Mouse (Mus musculus) embryo, embryonic 11 days (tissue): Measurements from ENCODE around the gene Gpr132.

Experiments used
- DNase-seq: peaks from one replicate; pipeline ENCODE4 v3.0.0-alpha.2; 2015

Gene Gpr132

DNA sequence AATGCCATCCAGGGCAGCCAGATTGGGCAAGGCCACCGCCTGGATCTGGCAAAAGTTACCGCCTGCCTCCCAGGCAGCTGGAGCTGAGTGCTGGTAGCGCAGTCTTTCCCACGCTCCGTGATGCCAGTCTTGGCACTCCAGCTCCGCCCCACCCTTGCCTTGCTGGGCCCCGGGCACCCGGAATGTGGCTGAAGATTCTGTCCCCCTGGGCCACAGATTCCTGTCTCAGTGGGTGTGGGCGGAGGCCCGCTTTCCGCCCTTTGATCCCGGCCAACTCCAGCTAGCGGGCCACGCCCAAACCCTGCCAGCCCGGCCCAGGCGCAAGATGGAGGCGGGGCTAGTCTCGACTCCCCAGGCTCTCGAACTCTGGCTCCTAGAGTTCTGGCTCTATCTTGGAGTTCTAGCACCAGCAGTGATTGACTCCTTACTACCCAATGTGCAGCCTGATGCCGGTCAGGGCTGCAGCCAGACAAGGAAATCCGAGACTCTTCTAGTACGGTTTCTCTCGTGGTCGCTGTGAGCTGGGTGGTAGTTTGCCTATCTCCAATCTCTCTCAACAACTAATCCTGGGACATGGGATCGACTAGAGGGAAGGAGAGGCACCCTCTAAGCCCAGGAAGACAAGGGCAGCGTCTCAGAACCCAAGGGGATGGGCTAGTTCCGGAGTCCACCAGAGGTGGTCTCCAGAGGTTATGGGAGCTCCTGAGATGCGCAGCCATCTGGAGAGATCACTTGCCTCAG lies 8.5 kb upstream of the Gpr132 start:
- peak; percentile 62 for DNase-seq

DNA sequence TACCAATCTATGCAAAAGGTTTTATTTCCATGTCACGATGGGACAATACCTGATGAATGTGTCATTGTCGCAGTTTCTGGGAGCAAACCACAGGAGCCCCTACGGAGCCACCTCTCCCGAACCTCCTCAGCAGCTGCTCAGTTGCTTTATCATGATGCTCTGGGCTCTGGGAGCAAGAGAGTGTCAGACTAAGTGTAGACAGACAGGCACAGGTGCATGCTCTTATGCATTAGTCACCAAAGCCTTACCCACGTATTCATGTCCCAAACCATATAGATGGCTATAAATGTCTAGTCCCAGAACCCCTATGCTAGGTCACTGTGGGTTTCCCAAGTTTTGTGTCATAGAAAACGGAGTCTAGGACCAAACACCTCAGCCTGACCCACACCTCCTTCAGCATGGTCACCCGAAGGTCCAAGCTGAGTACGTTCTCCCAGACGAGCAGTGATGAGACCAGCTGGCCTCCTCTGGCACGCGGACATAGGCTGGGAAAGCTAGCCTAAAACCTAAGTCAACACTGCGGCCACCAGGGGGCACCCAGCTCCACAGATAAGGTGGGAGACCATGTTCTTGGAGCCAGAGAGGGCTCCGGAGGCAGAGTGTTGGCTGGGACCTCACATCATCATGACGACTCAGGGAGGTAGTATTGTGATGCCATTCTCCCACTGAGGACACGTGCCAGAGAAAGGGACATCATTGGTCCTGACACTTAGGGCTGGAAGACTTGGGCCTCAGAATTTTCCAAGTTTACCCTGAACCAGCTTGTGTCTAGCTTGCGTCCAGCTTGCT lies 7.4 kb upstream of the Gpr132 start:
- DNase-seq, result peak; percentile 94

DNA sequence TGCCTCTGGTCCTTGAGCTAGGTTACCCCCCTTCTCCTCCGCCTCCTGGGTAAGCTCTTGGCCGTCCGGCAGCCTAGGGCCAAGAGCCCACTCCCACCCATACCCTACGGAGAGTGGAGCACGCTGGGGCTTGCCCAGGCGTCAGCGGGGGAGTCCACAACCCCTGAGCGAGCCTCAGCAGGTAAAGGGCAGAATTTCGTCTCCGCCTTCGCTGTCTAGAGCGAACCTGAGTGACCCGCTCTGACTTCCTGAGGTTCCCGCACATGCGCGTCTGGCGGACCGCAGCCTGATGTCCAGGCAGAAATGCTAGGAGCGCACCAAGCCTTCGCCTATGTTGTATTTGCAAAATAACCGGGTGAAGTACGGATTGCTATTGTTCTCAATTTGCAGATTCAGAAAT lies 6.2 kb upstream of the Gpr132 start:
- DNase-seq, result no peak

DNA sequence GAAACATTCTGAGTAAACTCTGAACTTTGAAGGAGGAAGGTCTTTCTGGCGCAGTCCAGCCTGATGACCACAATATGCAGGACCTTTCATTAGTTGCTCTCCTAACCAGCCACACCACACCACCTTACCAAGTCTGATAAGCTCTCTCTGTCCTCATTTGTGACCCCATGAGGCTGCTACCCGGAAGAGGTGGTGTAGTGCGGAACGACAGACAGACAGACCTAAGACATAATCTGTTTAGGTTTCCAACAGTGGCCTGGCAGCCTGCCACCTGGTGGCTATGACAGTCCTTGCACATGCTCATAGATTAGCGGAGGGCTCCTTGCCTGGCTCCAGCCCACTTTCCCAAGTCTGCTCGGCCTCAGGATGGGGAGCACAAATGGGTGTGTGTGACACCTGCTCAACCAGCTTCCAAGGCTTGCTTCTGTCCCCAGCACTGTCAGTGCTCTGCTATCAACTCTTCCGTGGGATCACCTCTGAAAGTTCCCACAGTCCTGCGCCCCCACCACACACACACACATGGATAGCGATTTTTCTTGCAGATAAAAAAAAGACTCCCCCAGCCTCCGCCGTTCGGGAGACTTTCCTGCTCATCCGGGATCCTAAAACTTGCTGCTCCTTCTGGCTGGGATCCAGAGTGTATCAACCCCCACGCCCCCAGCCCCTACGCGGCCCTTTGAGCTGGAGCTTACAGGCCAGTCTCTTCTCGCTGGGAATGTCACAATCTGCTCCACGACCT lies 5.6 kb upstream of the Gpr132 start:
- peak; percentile 80 for DNase-seq

DNA sequence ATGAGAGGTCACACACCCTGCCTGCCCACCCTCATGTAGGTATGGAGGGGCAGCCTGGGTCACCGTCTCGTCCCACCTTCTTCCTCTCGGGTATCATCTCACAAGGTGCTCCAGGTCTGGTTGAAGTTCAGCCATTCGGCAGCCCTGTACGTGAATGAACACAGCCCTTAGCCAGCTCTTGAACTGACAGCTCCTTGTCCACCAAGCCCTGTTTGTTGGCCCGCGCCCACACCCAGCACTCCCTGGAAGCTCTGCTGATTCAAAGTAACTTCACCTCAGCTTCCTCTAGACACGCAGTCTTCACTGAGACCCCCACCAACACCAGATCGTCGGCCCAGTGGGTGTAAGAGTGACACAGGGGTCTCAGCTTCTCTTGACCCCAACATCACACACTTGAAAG lies 5.0 kb upstream of the Gpr132 start:
- DNase-seq, result no peak

DNA sequence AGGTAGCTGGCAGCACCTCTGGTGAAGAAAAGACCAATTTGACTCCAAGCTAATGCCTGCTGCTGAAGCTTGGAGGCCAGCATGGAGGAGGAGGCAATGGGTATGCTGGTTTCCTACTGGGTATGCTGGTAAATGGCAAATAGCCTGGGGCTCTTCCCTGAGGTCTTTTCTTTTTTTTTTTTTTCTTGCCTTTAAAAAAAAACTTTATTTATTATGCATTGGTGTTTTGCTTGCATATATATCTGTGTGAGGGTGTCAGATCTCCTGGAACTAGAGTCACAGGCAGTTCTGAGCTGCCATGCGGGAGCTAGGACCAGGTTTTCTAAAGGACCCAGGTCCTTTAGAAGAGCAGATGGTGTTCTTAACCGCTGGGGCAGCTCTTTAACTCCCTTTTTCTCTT lies 3.2 kb upstream of the Gpr132 start:
- no peak for DNase-seq

DNA sequence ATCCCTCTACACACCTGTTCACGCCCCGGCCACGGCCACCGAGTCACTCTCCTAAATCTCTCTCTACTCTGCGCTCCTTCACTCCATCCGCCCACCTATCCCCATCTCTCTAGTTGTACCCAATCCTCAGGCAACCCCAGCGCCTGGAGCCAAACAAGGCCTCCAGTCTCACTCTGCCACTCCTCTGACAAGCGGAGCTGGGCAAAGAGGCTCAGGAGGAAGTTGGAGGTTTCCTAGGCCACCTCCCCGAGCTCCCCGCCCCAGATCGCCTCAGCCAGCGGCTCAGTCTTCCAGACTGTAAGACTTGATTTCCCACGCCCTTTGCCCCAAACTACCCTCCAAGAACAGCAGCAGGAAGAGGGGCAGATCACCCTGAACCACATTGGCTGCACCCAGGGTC lies 2.7 kb upstream of the Gpr132 start:
- DNase-seq, result no peak

DNA sequence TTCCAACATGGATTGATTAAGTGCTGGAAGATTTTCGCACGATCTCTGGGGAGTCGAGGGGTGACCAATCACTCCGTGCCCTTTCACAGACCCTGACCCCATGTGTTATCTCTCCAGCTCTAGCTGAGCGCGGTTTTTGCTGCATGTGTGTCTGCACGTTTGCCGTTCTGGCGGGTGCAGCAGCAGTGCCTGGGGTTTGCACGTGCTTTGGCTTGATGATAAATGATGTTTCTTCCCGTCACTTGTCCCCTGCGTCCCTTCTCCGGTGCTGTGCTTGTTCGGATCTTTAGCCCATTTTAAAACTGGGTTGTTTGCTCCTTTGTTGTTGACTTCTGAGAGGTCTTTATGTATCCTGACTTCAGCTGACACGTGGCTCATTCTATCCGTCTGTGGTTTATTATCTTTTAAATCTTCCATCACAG lies 1.8 kb upstream of the Gpr132 start:
- DNase-seq, result peak; percentile 62

DNA sequence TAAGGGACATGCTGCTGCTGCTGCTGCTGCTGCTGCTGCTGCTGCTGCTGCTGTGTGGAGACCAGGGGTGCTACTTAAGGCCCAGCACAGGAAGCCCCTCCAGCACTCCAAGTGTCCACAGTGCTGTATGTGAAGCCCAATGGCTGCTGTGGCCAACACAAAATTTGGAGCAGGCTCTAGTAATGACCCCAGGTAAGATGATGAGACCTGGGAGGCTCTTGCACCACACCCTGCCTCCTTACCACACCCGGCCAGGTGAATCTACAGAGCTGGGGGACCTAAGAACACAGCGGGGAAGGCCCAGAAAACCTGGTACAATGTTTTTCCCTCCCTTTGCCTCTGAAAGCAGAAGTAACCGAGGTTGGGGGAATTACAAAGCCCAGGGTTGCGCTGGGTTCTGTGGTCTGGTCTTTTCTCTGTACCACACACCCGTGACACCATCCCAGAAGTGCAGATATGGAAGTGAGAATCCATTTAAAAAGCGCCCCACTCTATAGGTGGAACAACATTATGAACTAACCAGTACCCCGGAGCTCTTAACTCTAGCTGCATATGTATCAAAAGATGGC lies 838 bp downstream of the Gpr132 start:
- DNase-seq, result no peak

DNA sequence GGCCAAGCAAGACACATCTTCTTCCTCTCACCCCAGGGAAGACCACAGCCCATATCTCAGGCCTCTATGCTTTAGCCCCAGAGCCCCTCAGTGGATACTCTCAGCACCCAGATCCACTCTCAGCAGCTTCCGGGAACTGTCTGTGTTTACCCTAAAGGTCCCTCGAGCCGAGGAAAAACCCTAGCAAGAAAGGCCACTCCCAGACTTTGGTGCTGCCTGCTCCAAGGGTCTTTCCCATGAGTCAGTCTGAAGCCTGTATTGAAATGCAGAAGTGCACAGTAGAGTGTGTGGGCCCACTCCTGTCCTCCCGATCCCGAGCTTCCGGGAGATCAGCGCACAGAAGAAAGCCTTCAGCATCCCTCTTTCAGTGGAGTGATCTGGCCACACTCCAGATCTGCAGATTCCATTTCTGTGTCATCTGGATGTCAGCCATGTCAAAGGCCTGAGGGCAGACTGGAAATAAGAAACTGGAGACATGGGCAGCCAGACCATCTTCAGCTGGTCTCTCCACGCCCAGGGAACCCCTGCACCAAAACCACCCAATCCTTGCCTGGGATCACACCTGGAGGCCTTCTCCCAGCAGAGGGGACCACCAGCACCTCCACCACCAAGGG lies 1.5 kb downstream of the Gpr132 start:
- no peak for DNase-seq

DNA sequence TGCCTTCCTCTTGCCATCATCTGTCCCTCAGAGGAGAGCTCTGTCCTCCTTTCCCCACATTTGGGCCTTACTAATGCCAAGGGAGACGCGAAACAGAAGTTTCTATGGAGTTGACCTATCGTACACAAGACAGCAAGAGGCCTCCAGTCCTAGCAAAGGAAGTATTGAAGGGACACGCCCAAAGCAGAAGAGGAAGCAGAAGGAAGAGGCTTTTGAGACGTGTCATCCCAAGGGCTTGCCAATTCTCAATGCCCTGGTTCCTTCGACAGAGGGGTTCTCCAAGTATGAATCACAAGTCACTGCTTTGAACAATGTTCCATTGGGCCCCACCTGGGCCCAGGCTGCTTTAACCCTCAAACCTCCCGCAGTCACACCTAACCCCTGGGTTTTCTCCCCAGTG lies 3.2 kb downstream of the Gpr132 start:
- DNase-seq, result no peak

DNA sequence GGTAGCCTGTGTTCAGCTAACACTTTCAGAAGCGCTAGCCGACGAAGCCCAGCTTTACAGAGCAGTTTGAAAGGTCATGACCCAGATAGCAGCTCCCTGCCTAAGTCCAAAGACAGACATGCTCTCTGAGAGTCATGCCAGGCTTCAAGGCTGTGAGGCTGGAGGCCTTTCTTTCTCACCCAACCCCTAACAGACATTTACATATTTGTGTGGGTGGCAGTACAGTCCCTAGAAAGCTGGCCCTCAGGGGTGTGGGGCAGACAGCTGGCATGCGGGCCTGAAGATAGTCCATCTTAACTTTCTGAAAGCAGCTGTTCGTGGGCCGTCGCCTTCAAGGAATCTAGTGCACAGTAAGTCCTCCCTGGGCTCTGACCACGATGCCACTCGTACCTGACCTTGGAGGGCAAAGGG lies 6.1 kb downstream of the Gpr132 start:
- DNase-seq, result no peak

DNA sequence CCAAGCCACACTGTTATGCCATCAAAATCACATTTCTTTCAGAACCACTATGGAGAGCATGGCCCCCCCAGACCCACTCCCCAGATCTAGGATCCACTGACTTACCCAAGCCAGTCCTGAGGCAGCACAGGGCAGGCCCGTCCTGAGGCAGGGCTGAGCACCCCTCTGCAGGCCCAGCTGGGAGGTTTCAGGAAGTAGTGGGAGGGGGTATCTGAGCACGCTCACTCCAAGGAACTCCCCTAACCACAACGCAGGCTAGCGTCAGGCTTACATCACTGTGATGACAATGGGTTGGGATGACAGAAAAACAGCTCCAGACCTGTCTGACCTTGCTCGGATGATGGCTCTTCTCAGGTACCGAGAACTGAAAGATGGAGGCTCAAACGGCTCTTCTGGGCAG lies 7.3 kb downstream of the Gpr132 start:
- DNase-seq, result no peak

DNA sequence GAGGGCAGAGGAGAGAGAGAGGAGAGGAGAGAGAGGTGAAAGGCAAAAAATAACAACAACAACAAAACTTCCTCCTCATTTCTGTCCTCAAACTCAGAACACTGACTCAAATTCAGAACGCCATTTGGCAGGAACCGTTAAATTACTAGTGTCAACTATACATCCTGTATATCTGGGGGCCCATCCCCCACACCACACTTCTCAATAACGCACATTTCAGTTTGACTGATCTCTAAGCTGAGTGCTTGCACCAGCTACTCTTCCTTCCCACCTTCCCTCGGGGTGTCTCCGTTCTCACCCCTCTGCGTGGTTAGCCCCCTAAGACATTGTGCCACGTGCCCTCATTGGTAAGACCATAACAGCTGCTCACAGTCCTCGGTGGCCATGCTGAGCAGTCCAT lies 8.1 kb downstream of the Gpr132 start:
- no peak for DNase-seq

DNA sequence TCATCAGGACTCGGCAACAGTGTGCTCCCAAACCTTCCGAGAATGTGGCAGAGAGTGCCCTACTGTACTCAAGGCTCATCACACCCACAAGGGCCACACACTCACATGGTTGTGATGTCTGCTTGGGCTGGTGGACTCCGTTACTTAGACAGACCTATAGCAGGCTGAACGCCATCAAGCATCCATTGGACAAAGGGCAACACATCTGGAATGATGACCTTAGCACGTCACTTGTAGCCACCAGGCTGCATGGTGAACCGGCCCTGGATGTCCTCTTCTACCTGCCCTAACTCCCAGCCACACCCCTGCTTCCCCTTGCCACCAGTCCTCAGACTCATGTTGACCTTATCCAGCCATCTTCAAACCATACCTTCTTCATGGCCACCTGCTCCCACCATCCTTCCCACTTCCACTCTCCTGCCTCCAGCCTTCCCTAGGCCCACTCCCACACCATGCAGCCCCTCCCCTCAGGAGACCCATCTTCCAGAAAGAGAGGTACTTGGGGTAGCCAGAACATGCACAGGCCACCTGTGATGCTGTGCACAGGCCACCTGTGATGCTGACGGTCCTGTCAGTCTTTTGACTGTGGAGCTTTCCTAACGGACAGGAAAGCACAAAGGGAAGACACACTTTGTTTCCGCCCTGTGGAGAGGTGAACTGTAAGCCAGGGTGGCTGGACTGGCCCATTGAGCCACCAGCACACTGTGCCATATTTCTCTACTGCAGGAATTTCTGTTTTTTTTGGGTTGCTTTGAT lies 9.3 kb downstream of the Gpr132 start:
- no peak for DNase-seq

DNA sequence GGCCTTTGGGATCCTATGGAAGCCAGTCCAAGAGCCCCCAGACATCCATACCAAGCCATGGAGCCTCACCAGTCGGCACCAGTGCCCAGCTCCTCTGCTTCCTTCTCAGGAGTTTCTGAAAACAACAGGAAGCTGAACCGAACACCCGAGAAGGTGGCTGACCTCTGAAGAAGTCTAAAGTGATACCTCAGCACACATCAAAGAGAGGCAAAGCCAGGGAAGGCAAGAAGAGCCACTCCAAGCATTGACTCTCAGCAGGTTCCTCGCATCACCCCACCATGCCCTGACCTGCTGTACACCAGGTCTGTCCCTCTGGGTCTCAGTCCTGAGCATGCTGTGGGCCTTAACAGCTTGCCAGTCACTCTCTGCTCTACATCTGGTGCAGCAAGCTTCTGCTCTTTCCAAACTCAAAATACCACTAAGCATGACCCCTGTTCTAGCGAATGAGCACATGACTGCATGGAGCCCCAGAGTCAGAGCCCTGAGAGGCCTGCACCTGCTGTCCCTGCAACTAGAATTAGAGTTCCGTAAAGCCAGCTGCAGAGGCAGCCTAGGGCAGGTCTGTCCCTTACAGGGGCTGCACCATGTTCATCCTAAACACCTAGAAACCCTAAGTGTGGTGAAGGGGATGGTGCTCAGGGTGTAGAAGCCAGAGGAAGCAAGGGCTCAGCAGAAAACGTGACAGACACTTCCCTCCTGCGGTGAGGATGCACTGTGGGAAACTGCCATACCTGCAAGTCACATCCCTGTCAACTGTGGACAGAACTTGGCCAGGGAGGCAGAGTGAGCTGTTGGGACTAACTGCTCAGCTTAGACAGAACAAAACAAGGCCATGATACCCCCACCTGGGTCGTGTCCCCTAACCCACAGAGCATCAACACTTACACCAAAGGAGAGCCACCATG lies 10.8 kb downstream of the Gpr132 start:
- DNase-seq, result no peak

DNA sequence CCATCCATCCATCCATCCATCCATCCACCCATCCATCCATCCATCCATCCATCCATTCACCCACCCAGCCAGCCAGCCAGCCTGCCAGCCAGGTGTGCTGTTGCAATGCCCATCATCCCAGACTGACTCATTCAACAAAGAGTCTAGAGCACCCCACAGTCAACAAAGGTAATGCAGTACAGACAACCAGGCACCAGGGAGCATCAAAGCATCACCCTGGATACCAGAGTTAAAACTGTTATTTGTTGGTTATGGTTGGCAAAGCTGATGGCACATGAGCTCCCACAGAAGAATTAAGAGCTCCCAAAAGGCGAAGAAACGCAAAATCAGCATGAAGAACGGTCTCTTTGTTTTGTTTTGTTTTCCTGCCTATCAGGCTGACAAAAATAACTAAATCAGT lies 11.7 kb downstream of the Gpr132 start:
- no peak for DNase-seq

DNA sequence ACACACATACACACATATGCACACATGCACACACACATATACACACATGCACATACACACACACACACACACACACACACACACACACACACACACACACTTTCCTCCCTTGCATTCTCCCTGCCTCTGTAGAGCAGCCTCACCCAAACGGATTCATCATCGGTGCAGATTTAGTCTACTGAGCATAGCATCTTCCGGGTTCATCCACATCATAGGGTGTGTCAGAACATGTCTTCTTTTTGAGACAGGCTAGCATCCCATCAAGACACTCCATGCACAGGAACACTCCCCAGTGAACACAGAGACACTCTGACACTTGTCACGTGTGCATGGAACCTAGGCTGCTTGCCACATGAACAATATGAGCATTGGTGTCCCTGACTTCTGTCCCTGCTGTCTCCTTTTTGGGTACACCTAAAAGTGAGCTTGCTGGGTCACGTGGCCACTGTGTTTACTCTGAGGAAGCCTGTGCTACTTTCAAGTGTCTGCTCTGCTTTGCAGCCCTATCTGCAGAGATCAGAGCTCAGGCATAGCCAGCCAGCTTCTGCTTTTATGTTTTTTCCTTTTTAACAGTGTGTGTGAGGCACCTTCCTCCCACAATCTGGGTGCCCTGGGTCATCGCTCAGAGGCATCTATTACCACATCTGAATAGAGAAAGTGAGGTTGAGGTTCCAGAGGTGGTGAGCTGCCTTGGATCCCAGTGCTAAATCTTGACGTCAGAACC lies 13.3 kb downstream of the Gpr132 start:
- DNase-seq, result no peak

DNA sequence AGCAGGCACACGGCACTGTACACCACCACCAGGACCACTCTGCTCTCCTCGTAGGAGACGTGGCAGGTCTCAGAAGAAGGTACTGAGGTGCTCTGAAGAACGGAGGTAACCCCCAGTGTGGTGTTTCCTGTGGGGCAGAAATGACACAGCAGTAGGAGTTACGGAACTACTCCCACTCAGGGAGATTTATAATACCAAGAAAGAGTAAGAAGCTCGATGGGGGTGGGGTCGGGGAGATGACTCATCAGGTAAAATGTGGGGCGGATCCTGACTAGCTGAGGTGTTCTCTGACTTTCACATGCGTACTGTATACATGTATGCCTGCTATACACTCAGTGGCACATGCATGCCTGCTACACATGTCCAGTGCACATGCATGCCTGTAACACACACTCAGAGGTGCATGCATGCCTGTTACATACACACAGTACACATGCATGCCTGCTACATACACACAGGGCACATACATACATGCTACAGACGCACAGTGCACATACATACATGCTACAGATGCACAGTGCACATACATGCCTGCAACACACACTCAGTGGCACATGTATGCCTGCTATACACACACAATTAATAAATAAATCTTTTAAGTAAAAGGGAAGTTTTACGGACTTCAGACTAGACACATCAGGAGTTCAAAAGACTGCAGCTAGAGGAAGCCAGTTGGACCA lies 14.8 kb downstream of the Gpr132 start:
- DNase-seq, result no peak

DNA sequence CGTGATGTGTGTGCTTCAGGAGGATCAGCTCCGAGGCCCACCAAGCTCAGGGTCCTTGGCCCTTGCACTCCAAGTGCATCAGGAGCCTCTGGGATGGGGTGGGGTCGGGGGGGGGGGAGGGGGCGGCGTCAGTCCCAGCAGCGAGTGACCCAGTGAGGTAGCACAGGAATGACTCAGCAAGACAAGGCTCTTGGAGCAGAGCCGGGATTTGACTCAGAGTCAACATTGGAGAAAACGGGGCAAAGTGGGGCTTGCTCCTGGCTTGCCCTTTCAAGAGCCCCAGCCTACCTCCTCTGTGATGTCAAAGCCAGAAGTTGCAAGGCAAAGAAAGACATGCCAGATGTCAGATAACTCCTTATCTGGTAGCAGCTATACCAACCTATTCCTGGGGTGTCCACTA lies 16.9 kb downstream of the Gpr132 start:
- no peak for DNase-seq
